Mouse (Mus musculus): ENCODE measurements around the gene Mfsd11.

GRCm38 (mm10) chr11:116842531-116843260 lies 9.5 kb upstream of the Mfsd11 start:
- TF ChIP-seq CTCF (IDR thresholded peaks at IDR 0.05; ENCODE audit: low read depth) (peak; percentile 34), EP300 (IDR thresholded peaks at IDR 0.05; ENCODE audit: low read depth) (no peak)

Measured in liver, embryonic 14.5 days (tissue).